Mouse (Mus musculus) limb, embryonic 12.5 days (tissue): ENCODE measurements around the gene Cep19. TPM values are rescaled to one million over a fixed set of nuclear protein-coding genes. Genes with fewer than 3 reads are reported as not detected.
A peak's percentile ranks its signal among the peaks of the same experiment; 100 is the strongest.
"Not testable (repeated sequence)": the region's sequence is repeated elsewhere in the genome, so short reads cannot be mapped to it uniquely, and the experiment has no call there.

ENCODE experiments used
- ATAC-seq: fragments of 200-750 bp; cut with Nextera tagmentation; 2 replicates; pipeline ENCODE4 v1.8.0; 2017; ENCODE audit warnings: low read depth, moderate TSS enrichment; ENCODE audit not compliant: insufficient number of reproducible peaks, insufficient read depth, low FRiP score, low TSS enrichment
- H3K27ac ChIP-seq: fragments of 300-500 bp; sonication (generic); 2 replicates; pipeline ENCODE4 v1.5.1; 2016; ENCODE audit warnings: mild to moderate bottlenecking, moderate library complexity
- H3K27me3 ChIP-seq: fragments of 300-500 bp; sonication (generic); 2 replicates; pipeline ENCODE4 v1.6.1; 2016; ENCODE audit warnings: mild to moderate bottlenecking, moderate library complexity
- H3K36me3 ChIP-seq: fragments of 300-500 bp; sonication (generic); 2 replicates; pipeline ENCODE4 v1.6.1; 2016; ENCODE audit warnings: mild to moderate bottlenecking, moderate library complexity
- H3K4me1 ChIP-seq: fragments of 300-500 bp; sonication (generic); replicated peaks from 2 replicates; pipeline ENCODE4 v1.6.1; 2016
- H3K4me2 ChIP-seq: fragments of 300-500 bp; sonication (generic); 2 replicates; pipeline ENCODE4 v1.6.1; 2016; ENCODE audit warnings: mild to moderate bottlenecking, moderate library complexity
- H3K4me3 ChIP-seq: fragments of 300-500 bp; sonication (generic); replicated peaks from 2 replicates; pipeline ENCODE4 v1.5.1; 2016; ENCODE audit warnings: mild to moderate bottlenecking
- H3K9ac ChIP-seq: fragments of 300-500 bp; sonication (generic); replicated peaks from 2 replicates; pipeline ENCODE4 v1.6.1; 2016; ENCODE audit warnings: mild to moderate bottlenecking, moderate library complexity
- H3K9me3 ChIP-seq: fragments of 300-500 bp; sonication (generic); 2 replicates; pipeline ENCODE4 v1.6.1; 2016; ENCODE audit warnings: mild to moderate bottlenecking, moderate library complexity
- WGBS: fragments of 180-500 bp; shearing (Covaris S2); methylation state at CpG from one replicate; pipeline ENCODE4 v1.1.7; 2016; 5-methylcytosine and 5-hydroxymethylcytosine counted together
- polyA plus RNA-seq: library from polyadenylated mRNA; unstranded; fragments of >200 nt; fragmentation: Nextera tagmentation; extraction: Ambion mirVana; gene quantifications from 2 replicates; pipeline ENCODE4 v1.2.1, GENCODE M21; 2016

Cep19 gene
- polyA plus RNA-seq, 1 experiment from 2014 or later, result 35.9 TPM

- WGBS, result 12% methylated on average over 13 of the region's 13 CpGs
- Histone ChIP-seq H3K9ac (peak overlapping the region; percentile 98), H3K4me1 (peaks cover 11% of the 10 kb centered on the region), H3K27me3 (no peaks in the 10 kb centered on the region), H3K9me3 (no peaks in the 10 kb centered on the region), H3K4me3 (peak overlapping the region; percentile 97), H3K36me3 (peaks cover 7% of the 10 kb centered on the region; the same call in 1 of the 2 replicates), H3K4me2 (peak overlapping the region; percentile 65), H3K27ac (peak overlapping the region; percentile 96; the same call in 1 of the 2 replicates)
- ATAC-seq, result no peak
These were observed 21.8 kb upstream of the Cep19 start for GRCm38 (mm10) chr16:32077648-32078407.

GRCm38 (mm10) chr16:32078408-32078990 lies 21.1 kb upstream of the Cep19 start:
- peak overlapping the region; percentile 65 for H3K4me2 ChIP-seq
- no peak for ATAC-seq
- WGBS, result under 1% methylated on average over 28 of the region's 30 CpGs

GRCm38 (mm10) chr16:32078991-32079511 lies 20.5 kb upstream of the Cep19 start, which contains the start of gene Pak2:
Gene Pak2 (minus strand): TSS chr16:32079342.
- H3K4me3 ChIP-seq, result peak within 1 kb of the TSS; percentile 97
- no peaks in the 10 kb centered on the region for H3K27me3 ChIP-seq
- H3K9ac ChIP-seq, result peak within 1 kb of the TSS; percentile 98
- 1% methylated on average over 59 of the region's 60 CpGs for WGBS
- H3K4me1 ChIP-seq, result peaks cover 11% of the 10 kb centered on the region
- peak within 1 kb of the TSS; percentile 96 for H3K27ac ChIP-seq
- H3K36me3 ChIP-seq, result peaks cover 14% of the 10 kb centered on the region
- peak; percentile 95 for ATAC-seq
- no peaks in the 10 kb centered on the region for H3K9me3 ChIP-seq
- peak within 1 kb of the TSS; percentile 65 for H3K4me2 ChIP-seq

More at GRCm38 (mm10) chr16:32078408-32078990, 21.1 kb upstream of the Cep19 start:
- H3K36me3 ChIP-seq, result peaks cover 11% of the 10 kb centered on the region
- no peaks in the 10 kb centered on the region for H3K9me3 ChIP-seq
- H3K4me3 ChIP-seq, result peak overlapping the region; percentile 97
- H3K27me3 ChIP-seq, result no peaks in the 10 kb centered on the region
- peaks cover 11% of the 10 kb centered on the region for H3K4me1 ChIP-seq
- peak overlapping the region; percentile 96 for H3K27ac ChIP-seq
- peak overlapping the region; percentile 98 for H3K9ac ChIP-seq

- Histone ChIP-seq H3K4me1 (no peaks in the 10 kb centered on the region), H3K9me3 (no peaks in the 10 kb centered on the region), H3K4me2 (no peak overlapping the region), H3K4me3 (no peak overlapping the region), H3K9ac (no peak overlapping the region), H3K36me3 (peaks cover 89% of the 10 kb centered on the region), H3K27ac (no peak overlapping the region), H3K27me3 (no peaks in the 10 kb centered on the region)
- no peak for ATAC-seq
- 79% methylated on average over 17 of the region's 17 CpGs for WGBS
These were observed 11.8 kb upstream of the Cep19 start for GRCm38 (mm10) chr16:32087629-32088443.

GRCm38 (mm10) chr16:32091466-32091865 lies 8.1 kb upstream of the Cep19 start:
- no peak overlapping the region for H3K4me2 ChIP-seq
- no peak overlapping the region for H3K27ac ChIP-seq
- no peak overlapping the region for H3K9ac ChIP-seq
- no peaks in the 10 kb centered on the region for H3K9me3 ChIP-seq
- no peak overlapping the region for H3K4me3 ChIP-seq
- no peak for ATAC-seq
- H3K4me1 ChIP-seq, result no peaks in the 10 kb centered on the region
- peaks cover 78% of the 10 kb centered on the region for H3K36me3 ChIP-seq
- H3K27me3 ChIP-seq, result no peaks in the 10 kb centered on the region
- 94% methylated on average over 7 of the region's 7 CpGs for WGBS

- H3K9me3 ChIP-seq, H3K4me3 ChIP-seq, H3K9ac ChIP-seq, ATAC-seq, H3K4me1 ChIP-seq, H3K27ac ChIP-seq, H3K4me2 ChIP-seq, H3K27me3 ChIP-seq: not testable (repeated sequence)
- peaks cover 27% of the 10 kb centered on the region for H3K36me3 ChIP-seq
- WGBS, result 82% methylated on average over 2 of the region's 2 CpGs
These were observed 1.8 kb upstream of the Cep19 start for GRCm38 (mm10) chr16:32097757-32098156.

GRCm38 (mm10) chr16:32098897-32099637 lies 533 bp upstream of the Cep19 start:
- no peaks in the 10 kb centered on the region for H3K27me3 ChIP-seq
- peak; percentile 58; the same call in 1 of the 2 replicates for ATAC-seq
- H3K9ac ChIP-seq, result peak overlapping the region; percentile 83
- peak overlapping the region; percentile 83 for H3K4me3 ChIP-seq
- H3K27ac ChIP-seq, result peak overlapping the region; percentile 93
- peak overlapping the region; percentile 80 for H3K4me2 ChIP-seq
- no peaks in the 10 kb centered on the region for H3K9me3 ChIP-seq
- under 1% methylated on average over 39 of the region's 39 CpGs for WGBS
- H3K4me1 ChIP-seq, result peaks cover 10% of the 10 kb centered on the region
- H3K36me3 ChIP-seq, result peaks cover 36% of the 10 kb centered on the region

- H3K27ac ChIP-seq, result no peak overlapping the region
- H3K9me3 ChIP-seq, result 0 out of 2 replicates have a peak, but pooled peaks cover 2% of the 10 kb centered on the region
- peaks cover 10% of the 10 kb centered on the region for H3K4me1 ChIP-seq
- H3K27me3 ChIP-seq, result no peaks in the 10 kb centered on the region
- 81% methylated on average over 13 of the region's 13 CpGs for WGBS
- peaks cover 50% of the 10 kb centered on the region for H3K36me3 ChIP-seq
- ATAC-seq, result no peak
- no peak overlapping the region for H3K9ac ChIP-seq
- H3K4me2 ChIP-seq, result no peak overlapping the region
- H3K4me3 ChIP-seq, result no peak overlapping the region
These were observed 2.7 kb downstream of the Cep19 start for GRCm38 (mm10) chr16:32102295-32102694.

- Histone ChIP-seq H3K4me2 (no peak overlapping the region), H3K4me3 (no peak overlapping the region), H3K27ac (no peak overlapping the region), H3K4me1 (no peaks in the 10 kb centered on the region), H3K9me3 (0 out of 2 replicates have a peak, but pooled peaks cover 2% of the 10 kb centered on the region), H3K27me3 (no peaks in the 10 kb centered on the region), H3K9ac (no peak overlapping the region), H3K36me3 (peaks cover 79% of the 10 kb centered on the region)
- ATAC-seq, result no peak
- 94% methylated on average over 1 of the region's 1 CpGs for WGBS
These were observed 6.1 kb downstream of the Cep19 start for GRCm38 (mm10) chr16:32105698-32106097.

GRCm38 (mm10) chr16:32107342-32108045 lies 7.9 kb downstream of the Cep19 start:
- no peaks in the 10 kb centered on the region for H3K4me1 ChIP-seq
- H3K27ac ChIP-seq, result no peak overlapping the region
- H3K9ac ChIP-seq, result no peak overlapping the region
- H3K9me3 ChIP-seq, result 0 out of 2 replicates have a peak, but pooled peaks cover 2% of the 10 kb centered on the region
- 93% methylated on average over 12 of the region's 12 CpGs for WGBS
- no peak overlapping the region for H3K4me2 ChIP-seq
- no peak overlapping the region for H3K4me3 ChIP-seq
- no peak for ATAC-seq
- no peaks in the 10 kb centered on the region for H3K27me3 ChIP-seq
- H3K36me3 ChIP-seq, result peaks cover 75% of the 10 kb centered on the region
